Mouse (Mus musculus): ENCODE measurements around the gene Rcbtb2. TPM values are rescaled to one million over a fixed set of nuclear protein-coding genes. Genes with fewer than 3 reads are reported as not detected.

Gene Rcbtb2
- polyA plus RNA-seq, 1 experiment: 48.4 TPM

GRCm38 (mm10) chr14:73209262-73209661 is 86.4 kb downstream of the Rcbtb2 start:
- Histone ChIP-seq H3K36me3 (ENCODE audit: control insufficient read depth, insufficient read depth, low read length) (no peaks in the 10 kb centered on the region), H3K4me3 (ENCODE audit: control insufficient read depth, low read depth, low read length) (no peak overlapping the region), H3K4me1 (ENCODE audit: control insufficient read depth, insufficient read depth, low read length) (no peaks in the 10 kb centered on the region), H3K27ac (ENCODE audit: control insufficient read depth, insufficient read depth, low read depth, low read length) (no peak overlapping the region), H3K27me3 (ENCODE audit: control insufficient read depth, insufficient read depth, low read length) (no peaks in the 10 kb centered on the region)
- TF ChIP-seq POLR2A (IDR thresholded peaks at IDR 0.05; ENCODE audit: control insufficient read depth, low read depth, low read length) (no peak), CTCF (IDR thresholded peaks at IDR 0.05; ENCODE audit: control insufficient read depth, insufficient read depth, insufficient replicate concordance, low read depth, low read length) (no peak)

- no peak overlapping the region for H3K27ac ChIP-seq (ENCODE audit: control insufficient read depth, insufficient read depth, low read depth, low read length)
- H3K4me3 ChIP-seq (ENCODE audit: control insufficient read depth, low read depth, low read length): no peak overlapping the region
- TF ChIP-seq POLR2A (IDR thresholded peaks at IDR 0.05; ENCODE audit: control insufficient read depth, low read depth, low read length) (no peak), CTCF (IDR thresholded peaks at IDR 0.05; ENCODE audit: control insufficient read depth, insufficient read depth, insufficient replicate concordance, low read depth, low read length) (no peak)
- H3K36me3 ChIP-seq (ENCODE audit: control insufficient read depth, insufficient read depth, low read length): no peaks in the 10 kb centered on the region
- no peaks in the 10 kb centered on the region for H3K4me1 ChIP-seq (ENCODE audit: control insufficient read depth, insufficient read depth, low read length)
- no peaks in the 10 kb centered on the region for H3K27me3 ChIP-seq (ENCODE audit: control insufficient read depth, insufficient read depth, low read length)
Measured at GRCm38 (mm10) chr14:73210196-73210595, 87.4 kb downstream of the Rcbtb2 start.

GRCm38 (mm10) chr14:73211477-73211876 is 88.6 kb downstream of the Rcbtb2 start:
- Histone ChIP-seq H3K4me3 (ENCODE audit: control insufficient read depth, low read depth, low read length) (no peak overlapping the region), H3K27me3 (ENCODE audit: control insufficient read depth, insufficient read depth, low read length) (no peaks in the 10 kb centered on the region), H3K36me3 (ENCODE audit: control insufficient read depth, insufficient read depth, low read length) (no peaks in the 10 kb centered on the region), H3K4me1 (ENCODE audit: control insufficient read depth, insufficient read depth, low read length) (no peaks in the 10 kb centered on the region), H3K27ac (ENCODE audit: control insufficient read depth, insufficient read depth, low read depth, low read length) (no peak overlapping the region)
- no peak for TF ChIP-seq POLR2A (IDR thresholded peaks at IDR 0.05; ENCODE audit: control insufficient read depth, low read depth, low read length)
- no peak for TF ChIP-seq CTCF (IDR thresholded peaks at IDR 0.05; ENCODE audit: control insufficient read depth, insufficient read depth, insufficient replicate concordance, low read depth, low read length)

- TF ChIP-seq CTCF (IDR thresholded peaks at IDR 0.05; ENCODE audit: control insufficient read depth, insufficient read depth, insufficient replicate concordance, low read depth, low read length): no peak
- no peak for TF ChIP-seq POLR2A (IDR thresholded peaks at IDR 0.05; ENCODE audit: control insufficient read depth, low read depth, low read length)
- H3K27ac ChIP-seq (ENCODE audit: control insufficient read depth, insufficient read depth, low read depth, low read length): no peak overlapping the region
- no peaks in the 10 kb centered on the region for H3K4me1 ChIP-seq (ENCODE audit: control insufficient read depth, insufficient read depth, low read length)
- H3K36me3 ChIP-seq (ENCODE audit: control insufficient read depth, insufficient read depth, low read length): no peaks in the 10 kb centered on the region
- no peak overlapping the region for H3K4me3 ChIP-seq (ENCODE audit: control insufficient read depth, low read depth, low read length)
- H3K27me3 ChIP-seq (ENCODE audit: control insufficient read depth, insufficient read depth, low read length): no peaks in the 10 kb centered on the region
Measured at GRCm38 (mm10) chr14:73217062-73217461, 94.2 kb downstream of the Rcbtb2 start.

- TF ChIP-seq CTCF (IDR thresholded peaks at IDR 0.05; ENCODE audit: control insufficient read depth, insufficient read depth, insufficient replicate concordance, low read depth, low read length) (no peak), POLR2A (IDR thresholded peaks at IDR 0.05; ENCODE audit: control insufficient read depth, low read depth, low read length) (no peak)
- no peaks in the 10 kb centered on the region for H3K4me1 ChIP-seq (ENCODE audit: control insufficient read depth, insufficient read depth, low read length)
- H3K4me3 ChIP-seq (ENCODE audit: control insufficient read depth, low read depth, low read length): no peak overlapping the region
- H3K27me3 ChIP-seq (ENCODE audit: control insufficient read depth, insufficient read depth, low read length): no peaks in the 10 kb centered on the region
- no peaks in the 10 kb centered on the region for H3K36me3 ChIP-seq (ENCODE audit: control insufficient read depth, insufficient read depth, low read length)
- H3K27ac ChIP-seq (ENCODE audit: control insufficient read depth, insufficient read depth, low read depth, low read length): no peak overlapping the region
Measured at GRCm38 (mm10) chr14:73222316-73222970, 99.6 kb downstream of the Rcbtb2 start.

- Histone ChIP-seq H3K36me3 (ENCODE audit: control insufficient read depth, insufficient read depth, low read length) (no peaks in the 10 kb centered on the region), H3K4me3 (ENCODE audit: control insufficient read depth, low read depth, low read length) (no peak overlapping the region), H3K4me1 (ENCODE audit: control insufficient read depth, insufficient read depth, low read length) (no peaks in the 10 kb centered on the region), H3K27me3 (ENCODE audit: control insufficient read depth, insufficient read depth, low read length) (no peaks in the 10 kb centered on the region), H3K27ac (ENCODE audit: control insufficient read depth, insufficient read depth, low read depth, low read length) (no peak overlapping the region)
- TF ChIP-seq POLR2A (IDR thresholded peaks at IDR 0.05; ENCODE audit: control insufficient read depth, low read depth, low read length): no peak
- no peak for TF ChIP-seq CTCF (IDR thresholded peaks at IDR 0.05; ENCODE audit: control insufficient read depth, insufficient read depth, insufficient replicate concordance, low read depth, low read length)
Measured at GRCm38 (mm10) chr14:73226346-73226745, 103.5 kb downstream of the Rcbtb2 start.

GRCm38 (mm10) chr14:73226849-73227248 is 104.0 kb downstream of the Rcbtb2 start:
- Histone ChIP-seq H3K27me3 (ENCODE audit: control insufficient read depth, insufficient read depth, low read length) (no peaks in the 10 kb centered on the region), H3K4me1 (ENCODE audit: control insufficient read depth, insufficient read depth, low read length) (no peaks in the 10 kb centered on the region), H3K4me3 (ENCODE audit: control insufficient read depth, low read depth, low read length) (no peak overlapping the region), H3K27ac (ENCODE audit: control insufficient read depth, insufficient read depth, low read depth, low read length) (no peak overlapping the region), H3K36me3 (ENCODE audit: control insufficient read depth, insufficient read depth, low read length) (no peaks in the 10 kb centered on the region)
- no peak for TF ChIP-seq CTCF (IDR thresholded peaks at IDR 0.05; ENCODE audit: control insufficient read depth, insufficient read depth, insufficient replicate concordance, low read depth, low read length)
- no peak for TF ChIP-seq POLR2A (IDR thresholded peaks at IDR 0.05; ENCODE audit: control insufficient read depth, low read depth, low read length)

Measured in testis, adult 2 months (tissue).